Mouse (Mus musculus) heart, adult 2 months (tissue): Measurements from ENCODE around the gene Aldh2. TPM values are rescaled to one million over a fixed set of nuclear protein-coding genes. Genes with fewer than 3 reads are reported as not detected.

Source experiments
- DNase-seq, 2 experiments: peaks; one replicate each; pipeline ENCODE4 v3.0.0; 2021
- H3K27ac ChIP-seq: fragments of 200-600 bp; 2 replicates; pipeline ENCODE4 v1.8.1; 2022
- H3K27me3 ChIP-seq: fragments of 200-500 bp; 2 replicates; pipeline ENCODE4 v1.6.1; 2012; ENCODE audit warnings: mild to moderate bottlenecking, low read length, inconsistent platforms, mixed read lengths; ENCODE audit not compliant: control insufficient read depth, insufficient read depth
- H3K36me3 ChIP-seq: fragments of 200-500 bp; 2 replicates; pipeline ENCODE4 v1.6.1; 2012; ENCODE audit warnings: low read length, inconsistent platforms; ENCODE audit not compliant: control insufficient read depth, insufficient read depth
- H3K4me1 ChIP-seq: fragments of 200-500 bp; 2 replicates; pipeline ENCODE4 v1.6.1; 2011; ENCODE audit warnings: low read length; ENCODE audit not compliant: control insufficient read depth, insufficient read depth
- H3K4me3 ChIP-seq: fragments of 200-600 bp; 2 replicates; pipeline ENCODE4 v1.8.1; 2022
- H3K79me2 ChIP-seq: fragments of 200-500 bp; replicated peaks from 2 replicates; pipeline ENCODE4 v1.6.1; 2012; ENCODE audit warnings: mild to moderate bottlenecking, inconsistent platforms, low read length, moderate library complexity, mixed read lengths; ENCODE audit not compliant: control insufficient read depth, insufficient read depth
- H3K9ac ChIP-seq: fragments of 200-500 bp; 2 replicates; pipeline ENCODE4 v1.6.1; 2012; ENCODE audit warnings: low read depth, mild to moderate bottlenecking, control low read depth, inconsistent platforms, low read length, mixed read lengths
- CTCF ChIP-seq: fragments of 200-600 bp; IDR thresholded peaks from 2 replicates; pipeline ENCODE4 v1.8.1; 2022; ENCODE audit warnings: antibody characterized with exemption, mild to moderate bottlenecking, moderate library complexity
- EP300 ChIP-seq: fragments of 200-500 bp; IDR thresholded peaks from 2 replicates; pipeline ENCODE4 v1.6.1; 2011; ENCODE audit warnings: low read depth, low read length, control low read depth; ENCODE audit not compliant: insufficient read depth
- POLR2A ChIP-seq: fragments of 200-500 bp; IDR thresholded peaks from 2 replicates; pipeline ENCODE4 v1.6.1; 2011; ENCODE audit warnings: mild to moderate bottlenecking, low read depth, low read length, control low read depth; ENCODE audit not compliant: insufficient read depth
- WGBS: fragments of 180-500 bp; shearing (Covaris S2); methylation state at CpG from one replicate; pipeline ENCODE4 v1.1.7; 2018; 5-methylcytosine and 5-hydroxymethylcytosine counted together
- intact Hi-C: fragments of 180-260 bp; cut with DNase I; formaldehyde crosslinking; loops from one replicate; pipeline ENCODE4 v1.15.1; 2025
- polyA plus RNA-seq: library from polyadenylated mRNA; depleted of rRNA; stranded (reverse); fragments of >200 nt; gene quantifications from 2 replicates; pipeline ENCODE4 v1.2.3, GENCODE M21; 2012; rRNA removed
- total RNA-seq, 2 experiments: library from RNA; stranded (reverse); gene quantifications; 2 replicates each; pipeline ENCODE4 v1.2.3; 2021

Aldh2 gene
- total and polyA plus RNA-seq, 3 experiments, result 339 to 433 (median 371) TPM

DNA sequence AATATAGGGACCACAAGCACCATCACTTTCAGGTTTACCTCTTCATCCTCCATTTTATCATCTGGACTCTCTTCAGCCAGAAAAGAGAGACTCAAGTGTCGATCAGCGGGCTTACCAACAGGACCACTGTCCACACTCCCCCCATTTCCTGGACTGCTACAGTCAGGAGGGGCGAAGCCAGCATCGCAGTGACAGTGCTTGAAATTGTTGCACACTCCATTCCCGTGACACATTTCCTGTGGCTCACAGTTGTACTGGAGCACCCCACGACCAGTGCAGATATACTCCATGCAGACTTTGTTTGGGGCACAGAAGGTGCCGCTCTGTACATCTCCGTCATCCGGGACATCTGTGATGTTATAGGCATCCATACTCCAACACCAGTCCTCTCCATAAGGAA is 74.6 kb downstream of the Aldh2 start:
- TF ChIP-seq POLR2A (no peak), EP300 (no peak), CTCF (no peak)
- intact Hi-C loops, result no loop called here
- Histone ChIP-seq H3K4me1 (no peaks in the 10 kb centered on the region), H3K4me3 (no peak overlapping the region), H3K9ac (no peak overlapping the region), H3K79me2 (no peaks in the 10 kb centered on the region), H3K36me3 (no peaks in the 10 kb centered on the region), H3K27me3 (no peaks in the 10 kb centered on the region), H3K27ac (no peak overlapping the region)
- WGBS, result 80% methylated on average over 9 of the region's 9 CpGs
- DNase-seq, result no peak

Other genes starting within 250 kb of the Aldh2 start
- gene Trafd1, start 208.2 kb downstream of the Aldh2 start, total RNA-seq, result 10 to 100 TPM; 47.1 to 57.9 TPM
- gene Trafd1, start 208.2 kb downstream of the Aldh2 start, polyA plus RNA-seq, result 78.0 and 89.5 TPM in 2 replicates
- 10 to 100 TPM; 21.3 to 22.5 TPM for gene Naa25, start 195.9 kb downstream of the Aldh2 start, total RNA-seq
- gene Naa25, start 195.9 kb downstream of the Aldh2 start, polyA plus RNA-seq, result 7.1 and 11.1 TPM in 2 replicates
- gene Tmem116, start 141.9 kb downstream of the Aldh2 start, total RNA-seq, result 10 to 100 TPM in 1 of 2 experiments, 1 to 10 TPM in 1; 10.0 to 12.6 TPM
- gene Tmem116, start 141.9 kb downstream of the Aldh2 start, polyA plus RNA-seq, result 16.2 and 27.9 TPM in 2 replicates
- gene Erp29, start 141.3 kb downstream of the Aldh2 start, total RNA-seq, result 10 to 100 TPM; 67.6 to 73.3 TPM
- gene Erp29, start 141.3 kb downstream of the Aldh2 start, polyA plus RNA-seq, result 29.4 and 43.4 TPM in 2 replicates
- gene Adam1b, start 90.4 kb downstream of the Aldh2 start, total RNA-seq, result not detected
- gene Adam1b, start 90.4 kb downstream of the Aldh2 start, polyA plus RNA-seq, result 0.04 TPM in 1 of 2 replicates, not detected in the other
- 1 to 10 TPM; 1.0 to 2.5 TPM for gene Adam1a, start 48.3 kb downstream of the Aldh2 start, total RNA-seq
- 3.4 and 3.9 TPM in 2 replicates for gene Adam1a, start 48.3 kb downstream of the Aldh2 start, polyA plus RNA-seq
- gene Gm42878, start 48.3 kb downstream of the Aldh2 start, total RNA-seq, result under 1 TPM in 1 of 2 experiments, not detected in 1; 0.63 TPM
- gene Gm42878, start 48.3 kb downstream of the Aldh2 start, polyA plus RNA-seq, result 0.16 and 0.79 TPM in 2 replicates
- gene Mapkapk5, start 47.9 kb downstream of the Aldh2 start, total RNA-seq, result 10 to 100 TPM; 79.8 to 84.2 TPM
- 33.0 and 67.7 TPM in 2 replicates for gene Mapkapk5, start 47.9 kb downstream of the Aldh2 start, polyA plus RNA-seq
- gene Acad12, start 25.1 kb upstream of the Aldh2 start, total RNA-seq, result 10 to 100 TPM; 68.2 to 80.2 TPM
- 85.7 and 125 TPM in 2 replicates for gene Acad12, start 25.1 kb upstream of the Aldh2 start, polyA plus RNA-seq
- gene Acad10, start 66.7 kb upstream of the Aldh2 start, total RNA-seq, result 10 to 100 TPM; 24.1 to 24.7 TPM
- gene Acad10, start 66.7 kb upstream of the Aldh2 start, polyA plus RNA-seq, result 5.2 and 6.6 TPM in 2 replicates
- gene Brap, start 66.7 kb upstream of the Aldh2 start, total RNA-seq, result 10 to 100 TPM; 27.8 to 29.8 TPM
- 16.6 and 23.1 TPM in 2 replicates for gene Brap, start 66.7 kb upstream of the Aldh2 start, polyA plus RNA-seq
- 100 to 1,000 TPM; 155 to 161 TPM for gene Atxn2, start 117.5 kb upstream of the Aldh2 start, total RNA-seq
- gene Atxn2, start 117.5 kb upstream of the Aldh2 start, polyA plus RNA-seq, result 133 and 139 TPM in 2 replicates
- 10 to 100 TPM; 21.6 to 22.5 TPM for gene Sh2b3, start 243.8 kb upstream of the Aldh2 start, total RNA-seq
- 19.3 and 20.1 TPM in 2 replicates for gene Sh2b3, start 243.8 kb upstream of the Aldh2 start, polyA plus RNA-seq